Mouse (Mus musculus): ENCODE data around the gene Arhgap1. TPM values are rescaled to one million over a fixed set of nuclear protein-coding genes. Genes with fewer than 3 reads are reported as not detected.

Arhgap1 gene
- polyA plus RNA-seq, 2 experiments, result 22.4 to 32.1 TPM

- Histone ChIP-seq H3K36me3 (replicated peaks; ENCODE audit: control insufficient read depth, insufficient read depth, low read depth) (peaks cover 9% of the 10 kb centered on the region; the same call in 1 of the 2 replicates), H3K9ac (replicated peaks) (no peak overlapping the region)
Observed at GRCm38 (mm10) chr2:91682850-91683249, 33.2 kb downstream of the Arhgap1 start.

DNA sequence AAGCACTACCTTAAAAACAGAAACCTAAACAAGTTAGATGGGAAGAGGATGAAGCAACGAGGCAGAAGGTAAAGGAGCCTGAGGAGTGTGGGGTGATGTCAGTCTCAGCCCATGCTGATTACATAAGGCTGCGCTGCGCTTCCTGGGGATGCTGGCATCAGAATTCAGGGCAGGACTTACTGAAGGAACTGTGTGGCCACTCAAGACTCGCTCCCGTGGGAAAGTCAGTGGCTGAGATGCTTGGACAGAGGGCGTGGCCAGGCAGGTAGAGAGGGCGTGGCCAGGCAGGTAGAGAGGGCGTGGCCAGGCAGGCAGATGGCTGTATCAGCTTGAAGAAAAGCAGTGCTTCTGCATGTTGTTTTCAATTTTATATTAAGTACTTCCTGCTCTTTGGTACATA is 34.3 kb downstream of the Arhgap1 start:
- Histone ChIP-seq H3K9me3 (ENCODE audit: control insufficient read depth, low read length) (no peaks in the 10 kb centered on the region), H3K4me3 (ENCODE audit: insufficient read depth in 1 of 2, low read depth in 2 of 2, low read length in 2 of 2) (no peak overlapping the region), H3K27ac (no peak overlapping the region), H3K4me1 (replicated peaks; ENCODE audit: control insufficient read depth in 2 of 2, insufficient read depth in 2 of 2, low read length in 1 of 2) (no peaks in the 10 kb centered on the region), H3K4me2 (ENCODE audit: low read depth) (no peak overlapping the region), H3K9ac (replicated peaks) (no peak overlapping the region), H3K36me3 (replicated peaks; ENCODE audit: control insufficient read depth, insufficient read depth, low read depth) (peaks cover 6% of the 10 kb centered on the region), H3K27me3 (ENCODE audit: control insufficient read depth, insufficient read depth, low read length) (no peaks in the 10 kb centered on the region)
- TF ChIP-seq EP300 (IDR thresholded peaks at IDR 0.05; ENCODE audit: low read depth) (no peak), CTCF (IDR thresholded peaks at IDR 0.05; ENCODE audit: low read depth) (no peak)
- WGBS (ENCODE audit: insufficient replicate concordance), result 78% methylated on average over 8 of the region's 8 CpGs
- ATAC-seq (ENCODE audit: insufficient read depth) (no peak), DNase-seq (ENCODE audit: low read depth in 3 of 3, low spot score in 3 of 3) (no peak)

More at GRCm38 (mm10) chr2:91682850-91683249, 33.2 kb downstream of the Arhgap1 start:
- Histone ChIP-seq H3K27ac (no peak overlapping the region), H3K9me3 (ENCODE audit: control insufficient read depth, low read length) (no peaks in the 10 kb centered on the region), H3K4me3 (ENCODE audit: insufficient read depth in 1 of 2, low read depth in 2 of 2, low read length in 2 of 2) (no peak overlapping the region), H3K4me2 (ENCODE audit: low read depth) (no peak overlapping the region), H3K27me3 (ENCODE audit: control insufficient read depth, insufficient read depth, low read length) (no peaks in the 10 kb centered on the region), H3K4me1 (replicated peaks; ENCODE audit: control insufficient read depth in 2 of 2, insufficient read depth in 2 of 2, low read length in 1 of 2) (no peaks in the 10 kb centered on the region)
- ATAC-seq (ENCODE audit: insufficient read depth), result no peak
- peak; percentile 23 to 38 (median 30) for DNase-seq (ENCODE audit: low read depth in 3 of 3, low spot score in 3 of 3)
- TF ChIP-seq EP300 (IDR thresholded peaks at IDR 0.05; ENCODE audit: low read depth) (no peak), CTCF (IDR thresholded peaks at IDR 0.05; ENCODE audit: low read depth) (peak; percentile 62)
- whole genome bisulfite sequencing (ENCODE audit: insufficient replicate concordance), result 36% methylated on average over 4 of the region's 4 CpGs

GRCm38 (mm10) chr2:91689452-91689851 is 39.8 kb downstream of the Arhgap1 start:
- H3K36me3 ChIP-seq (replicated peaks; ENCODE audit: control insufficient read depth, insufficient read depth, low read depth), result peaks cover 1% of the 10 kb centered on the region
- ATAC-seq (ENCODE audit: insufficient read depth), result no peak
- no peaks in the 10 kb centered on the region for H3K4me1 ChIP-seq (replicated peaks; ENCODE audit: control insufficient read depth in 2 of 2, insufficient read depth in 2 of 2, low read length in 1 of 2)

GRCm38 (mm10) chr2:91695436-91696224 is 46.0 kb downstream of the Arhgap1 start:
- Histone ChIP-seq H3K36me3 (replicated peaks; ENCODE audit: control insufficient read depth, insufficient read depth, low read depth) (no peaks in the 10 kb centered on the region; the same call in 1 of the 2 replicates), H3K27ac (no peak overlapping the region), H3K4me1 (replicated peaks; ENCODE audit: control insufficient read depth in 2 of 2, insufficient read depth in 2 of 2, low read length in 1 of 2) (0 out of 4 replicates have a peak, but pooled peaks cover 0 to 4% of the 10 kb centered on the region in 2 experiments), H3K27me3 (ENCODE audit: control insufficient read depth, insufficient read depth, low read length) (no peaks in the 10 kb centered on the region), H3K4me3 (ENCODE audit: insufficient read depth in 1 of 2, low read depth in 2 of 2, low read length in 2 of 2) (no peak overlapping the region), H3K9me3 (ENCODE audit: control insufficient read depth, low read length) (no peaks in the 10 kb centered on the region), H3K4me2 (ENCODE audit: low read depth) (no peak overlapping the region), H3K9ac (replicated peaks) (no peak overlapping the region)
- TF ChIP-seq CTCF (IDR thresholded peaks at IDR 0.05; ENCODE audit: low read depth) (no peak), EP300 (IDR thresholded peaks at IDR 0.05; ENCODE audit: low read depth) (no peak)
- DNase-seq (ENCODE audit: low read depth in 3 of 3, low spot score in 3 of 3), result no peak
- ATAC-seq (ENCODE audit: insufficient read depth), result no peak
- WGBS (ENCODE audit: insufficient replicate concordance), result 77% methylated on average over 10 of the region's 10 CpGs

More at GRCm38 (mm10) chr2:91689452-91689851, 39.8 kb downstream of the Arhgap1 start:
- Histone ChIP-seq H3K9me3 (ENCODE audit: control insufficient read depth, low read length) (no peaks in the 10 kb centered on the region), H3K4me2 (ENCODE audit: low read depth) (no peak overlapping the region), H3K9ac (replicated peaks) (no peak overlapping the region), H3K27ac (no peak overlapping the region), H3K4me3 (ENCODE audit: insufficient read depth in 1 of 2, low read depth in 2 of 2, low read length in 2 of 2) (no peak overlapping the region), H3K27me3 (ENCODE audit: control insufficient read depth, insufficient read depth, low read length) (no peaks in the 10 kb centered on the region)
- 81% methylated on average over 7 of the region's 7 CpGs for WGBS (ENCODE audit: insufficient replicate concordance)
- DNase-seq (ENCODE audit: low read depth in 3 of 3, low spot score in 3 of 3), result no peak
- no peak for TF ChIP-seq EP300 (IDR thresholded peaks at IDR 0.05; ENCODE audit: low read depth)
- no peak for TF ChIP-seq CTCF (IDR thresholded peaks at IDR 0.05; ENCODE audit: low read depth)

DNA sequence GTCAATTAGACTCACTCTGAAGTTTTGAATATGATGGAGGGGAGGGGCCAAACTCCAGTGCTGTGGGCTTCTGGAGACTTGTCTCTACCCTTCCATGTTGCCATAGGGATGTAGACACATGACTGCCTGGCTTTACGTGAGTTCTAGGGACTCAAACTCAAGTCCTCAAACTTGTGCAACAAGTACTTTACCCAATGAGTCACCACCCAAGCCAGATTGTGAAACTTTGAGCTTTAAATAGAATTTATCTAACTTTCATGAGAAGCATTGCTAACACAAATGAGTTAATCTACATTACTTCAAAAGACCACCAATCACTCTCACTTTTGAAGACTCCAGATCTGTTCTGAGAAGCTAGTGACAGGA is 46.5 kb downstream of the Arhgap1 start:
- Histone ChIP-seq H3K4me1 (replicated peaks; ENCODE audit: control insufficient read depth in 2 of 2, insufficient read depth in 2 of 2, low read length in 1 of 2) (0 out of 4 replicates have a peak, but pooled peaks cover 0 to 4% of the 10 kb centered on the region in 2 experiments), H3K36me3 (replicated peaks; ENCODE audit: control insufficient read depth, insufficient read depth, low read depth) (no peaks in the 10 kb centered on the region; the same call in 1 of the 2 replicates), H3K27ac (no peak overlapping the region), H3K9ac (replicated peaks) (no peak overlapping the region), H3K4me2 (ENCODE audit: low read depth) (no peak overlapping the region), H3K9me3 (ENCODE audit: control insufficient read depth, low read length) (no peaks in the 10 kb centered on the region), H3K27me3 (ENCODE audit: control insufficient read depth, insufficient read depth, low read length) (no peaks in the 10 kb centered on the region), H3K4me3 (ENCODE audit: insufficient read depth in 1 of 2, low read depth in 2 of 2, low read length in 2 of 2) (no peak overlapping the region)
- TF ChIP-seq CTCF (IDR thresholded peaks at IDR 0.05; ENCODE audit: low read depth) (no peak), EP300 (IDR thresholded peaks at IDR 0.05; ENCODE audit: low read depth) (no peak)
- no peak for ATAC-seq (ENCODE audit: insufficient read depth)
- DNase-seq (ENCODE audit: low read depth in 3 of 3, low spot score in 3 of 3), result peak in 1 of 3 experiments; percentile 26
- 76% methylated on average over 1 of the region's 1 CpGs for WGBS (ENCODE audit: insufficient replicate concordance)
